Comparison of ENCODE assay signal across 7 mouse cellular contexts in genomic region chr14:84440903-84441302, GRCm38 (mm10). TPM values are rescaled to one million over a fixed set of nuclear protein-coding genes. Genes with fewer than 3 reads are reported as not detected.
DNase-seq lines count a peak whose midpoint lies in the region; ATAC-seq lines count a peak whose summit lies in the region.

No protein-coding gene starts in this region.

- H3K27ac ChIP-seq in hindbrain, embryonic 11.5 days (ENCODE audit: low read depth, low read length): no peak overlapping the region
- H3K27ac ChIP-seq in hindbrain, embryonic 13.5 days: no peak overlapping the region

- no peaks in the 10 kb centered on the region for H3K4me1 ChIP-seq in hindbrain, embryonic 11.5 days (replicated peaks; ENCODE audit: control insufficient read depth, insufficient read depth, low read length)
- 0 out of 2 replicates have a peak, but pooled peaks cover 3% of the 10 kb centered on the region for H3K4me1 ChIP-seq in hindbrain, embryonic 13.5 days (replicated peaks)

- ATAC-seq in hindbrain, embryonic 11.5 days (ENCODE audit: low FRiP score): no peak
- no peak for ATAC-seq in hindbrain, embryonic 13.5 days (ENCODE audit: low FRiP score)

- no peaks in the 10 kb centered on the region for H3K9me3 ChIP-seq in hindbrain, embryonic 11.5 days (ENCODE audit: control insufficient read depth, low read length)
- no peaks in the 10 kb centered on the region for H3K9me3 ChIP-seq in hindbrain, embryonic 13.5 days

- no peaks in the 10 kb centered on the region; the same call in 1 of the 2 replicates for H3K27me3 ChIP-seq in hindbrain, embryonic 11.5 days (ENCODE audit: control insufficient read depth, insufficient read depth, low read length)
- 0 out of 2 replicates have a peak, but pooled peaks cover 2% of the 10 kb centered on the region for H3K27me3 ChIP-seq in hindbrain, embryonic 13.5 days

- H3K4me3 ChIP-seq in hindbrain, embryonic 11.5 days (ENCODE audit: low read depth, low read length): no peak overlapping the region
- H3K4me3 ChIP-seq in hindbrain, embryonic 13.5 days: no peak overlapping the region

- DNase-seq in hindbrain, embryonic 11.5 days (ENCODE audit: low spot score): peak; percentile 66
- DNase-seq in right cerebral cortex, postnatal 14 days: peak; percentile 28
- no peak for DNase-seq in right cerebral cortex, postnatal 25 days
- peak; percentile 80 for DNase-seq in embryo, embryonic 10.5 days (ENCODE audit: low spot score)
- DNase-seq in retina, postnatal 1 day: peak; percentile 65
- no peak for DNase-seq in frontal cortex, postnatal 36 days (ENCODE audit: low spot score in 2 of 2)

- no peaks in the 10 kb centered on the region for H3K36me3 ChIP-seq in hindbrain, embryonic 11.5 days (ENCODE audit: control insufficient read depth, insufficient read depth, low read length)
- no peaks in the 10 kb centered on the region for H3K36me3 ChIP-seq in hindbrain, embryonic 13.5 days

- 7% methylated on average over 2 of the region's 2 CpGs for WGBS in hindbrain, embryonic 11.5 days
- WGBS in hindbrain, embryonic 13.5 days: 13% methylated on average over 2 of the region's 2 CpGs

- H3K9ac ChIP-seq in hindbrain, embryonic 11.5 days (ENCODE audit: low read depth, low read length): no peak overlapping the region
- H3K9ac ChIP-seq in hindbrain, embryonic 13.5 days: no peak overlapping the region

- no peak overlapping the region for H3K4me2 ChIP-seq in hindbrain, embryonic 11.5 days (replicated peaks; ENCODE audit: low read depth, low read length)
- no peak overlapping the region for H3K4me2 ChIP-seq in hindbrain, embryonic 13.5 days

RNA-seq across cellular contexts. Expression of gene Pcdh17, which starts 2.5 kb away (rescaled TPM):
- polyA plus RNA-seq in hindbrain, embryonic 11.5 days (2014; fragmentation: Nextera tagmentation; extraction: Ambion mirVana): 6.1 and 9.2 TPM in 2 replicates
- polyA plus RNA-seq in hindbrain, embryonic 13.5 days (2015; fragmentation: Nextera tagmentation; extraction: Ambion mirVana): 18.8 and 19.2 TPM in 2 replicates

Comparison
In these comparisons a context has a peak if more than half of its experiments do, and no peak if none do; other contexts are left out.
1. DNase-seq: peak in hindbrain, embryonic 11.5 days (single experiment), right cerebral cortex, postnatal 14 days (single experiment), embryo, embryonic 10.5 days (single experiment) and retina, postnatal 1 day (single experiment); none in right cerebral cortex, postnatal 25 days (single experiment) and frontal cortex, postnatal 36 days (0 of 2).